Mouse (Mus musculus): ENCODE data around the gene Strn4.

Strn4 gene

DNA sequence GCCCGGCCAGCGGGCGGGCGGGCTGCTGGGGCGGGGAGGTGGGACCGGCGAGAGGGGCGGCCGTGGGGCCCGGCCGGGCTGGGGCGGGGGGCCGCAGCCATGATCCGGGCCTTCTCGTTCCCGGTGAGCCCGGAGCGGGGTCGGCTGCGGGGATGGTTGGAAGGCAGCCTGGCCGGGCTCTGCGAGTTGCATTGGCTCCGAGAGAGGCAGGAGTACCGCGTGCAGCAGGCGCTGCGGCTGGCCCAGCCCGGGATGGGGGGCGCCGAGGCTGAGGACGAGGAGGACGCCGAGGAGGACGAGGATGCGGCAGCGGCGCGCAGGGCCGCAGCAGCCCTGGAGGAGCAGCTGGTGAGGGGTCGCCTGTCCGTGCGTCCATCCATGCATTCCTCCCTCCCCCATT is 59.6 kb downstream of the Strn4 start:
- DNase-seq (ENCODE audit: low read depth in 1 of 2, low spot score in 2 of 2): no peak

DNA sequence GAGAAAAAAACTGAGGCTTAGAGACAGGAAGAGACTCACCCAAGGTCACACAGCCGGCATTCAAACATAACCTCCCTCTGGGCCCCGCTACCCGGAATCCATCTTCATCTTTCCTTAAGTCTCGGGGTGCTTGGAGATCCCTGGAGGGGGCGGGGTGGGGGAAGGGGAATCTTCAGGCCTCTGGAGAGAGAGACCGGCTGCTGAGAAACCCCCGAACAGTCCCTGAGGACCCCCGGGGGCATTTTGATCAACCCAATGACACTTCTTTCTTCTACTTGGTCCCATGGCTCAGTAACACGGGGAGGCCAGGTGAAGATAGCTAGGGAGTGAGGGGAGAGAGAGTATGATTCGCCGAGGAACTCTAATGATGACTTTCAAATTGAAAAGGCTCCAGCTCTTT is 60.3 kb downstream of the Strn4 start:
- DNase-seq (ENCODE audit: low read depth in 1 of 2, low spot score in 2 of 2): no peak

DNA sequence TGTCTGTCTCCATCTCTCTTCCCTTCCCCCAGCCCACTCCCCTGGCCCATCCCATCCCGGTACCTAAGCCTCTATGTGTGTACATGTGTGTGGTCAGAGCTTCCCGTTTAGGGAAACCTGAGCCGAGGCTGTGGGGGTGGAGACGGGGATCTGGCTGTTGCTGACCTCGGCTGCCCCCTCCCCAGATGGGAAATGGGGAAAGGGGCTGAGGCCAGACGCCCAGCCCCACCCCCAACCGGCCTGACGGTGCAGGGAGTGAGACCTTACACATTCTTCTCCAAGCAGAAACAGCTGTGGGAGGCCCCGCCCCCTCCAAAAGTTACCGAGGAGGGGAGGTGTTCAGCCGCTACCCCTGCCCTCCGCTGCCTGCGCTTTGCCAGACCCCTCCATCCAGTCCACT is 60.9 kb downstream of the Strn4 start:
- DNase-seq (ENCODE audit: low read depth in 1 of 2, low spot score in 2 of 2): no peak

DNA sequence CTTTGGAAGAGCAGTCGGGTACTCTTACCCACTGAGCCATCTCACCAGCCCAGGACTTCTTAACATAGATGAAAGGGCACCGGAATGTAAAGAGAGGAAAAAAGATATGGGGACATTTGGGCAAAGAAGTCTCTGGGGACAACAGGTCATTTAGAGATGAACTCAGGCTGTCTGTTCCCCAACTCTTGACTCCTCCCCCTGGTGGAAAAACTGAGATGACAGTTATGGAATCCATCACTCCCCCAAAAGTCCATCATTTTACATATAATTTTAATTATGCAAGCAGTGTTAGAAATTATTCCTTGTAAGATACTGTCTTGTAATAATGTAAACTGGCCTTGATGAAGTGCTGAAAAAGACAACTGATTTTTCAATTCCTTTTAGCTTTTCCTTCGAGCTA is 62.0 kb downstream of the Strn4 start:
- no peak for DNase-seq (ENCODE audit: low read depth in 1 of 2, low spot score in 2 of 2)

DNA sequence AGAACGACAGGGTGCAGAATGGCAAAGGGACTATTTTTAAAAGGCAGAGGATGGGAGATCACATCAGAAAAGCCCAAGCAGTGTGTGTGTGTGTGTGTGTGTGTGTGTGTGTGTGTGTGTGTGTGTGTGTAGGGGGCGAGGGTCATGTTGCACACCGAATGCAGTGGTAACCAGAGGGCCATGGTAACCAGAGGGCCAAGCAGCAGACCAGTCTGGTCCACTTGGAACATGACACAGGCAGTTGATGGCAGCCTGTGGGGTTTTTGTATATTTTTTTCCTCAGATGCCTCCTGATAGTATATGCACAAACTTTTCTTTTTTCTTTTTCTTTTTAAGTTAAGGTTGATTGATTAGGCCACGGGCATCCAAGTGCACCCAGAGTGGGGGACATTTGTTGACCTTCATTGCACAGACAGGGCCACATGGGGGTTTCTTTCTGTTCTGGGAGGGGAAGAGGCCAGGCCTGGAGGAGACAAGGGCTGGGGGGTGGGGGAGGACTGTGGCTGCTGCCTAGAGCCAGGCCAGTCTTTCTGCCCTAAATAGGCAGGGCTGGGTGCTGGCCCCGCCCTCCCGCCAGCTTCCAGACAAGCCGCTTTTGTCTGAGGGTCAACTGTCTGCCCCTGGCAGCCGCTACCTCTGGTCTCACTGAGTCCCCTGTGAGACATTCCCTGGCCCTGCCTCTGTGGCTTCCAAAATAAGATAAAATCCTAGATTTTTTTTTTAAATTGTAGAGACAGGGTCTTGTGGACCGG is 64.3 kb downstream of the Strn4 start:
- no peak for DNase-seq (ENCODE audit: low read depth in 1 of 2, low spot score in 2 of 2)

DNA sequence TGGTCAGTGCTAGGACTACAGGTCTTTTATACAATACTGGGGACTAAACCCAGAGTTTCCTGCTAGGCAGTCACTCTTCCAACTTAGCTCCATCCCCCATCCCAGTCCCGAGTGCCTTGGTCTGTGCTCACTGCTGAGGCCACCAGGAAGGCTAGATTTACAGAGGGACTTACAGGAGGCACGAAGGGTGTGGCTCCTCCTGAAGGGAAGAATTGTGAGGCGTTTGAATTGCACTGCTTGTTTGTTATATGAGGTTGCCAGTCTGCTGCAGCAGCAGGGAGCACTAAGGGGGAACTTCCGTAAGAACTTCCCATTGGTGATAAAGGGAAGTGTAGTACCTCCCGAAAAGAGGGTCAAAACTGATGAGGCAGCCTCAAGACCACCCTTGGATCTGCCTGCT is 64.9 kb downstream of the Strn4 start:
- DNase-seq (ENCODE audit: low read depth in 1 of 2, low spot score in 2 of 2): no peak

DNA sequence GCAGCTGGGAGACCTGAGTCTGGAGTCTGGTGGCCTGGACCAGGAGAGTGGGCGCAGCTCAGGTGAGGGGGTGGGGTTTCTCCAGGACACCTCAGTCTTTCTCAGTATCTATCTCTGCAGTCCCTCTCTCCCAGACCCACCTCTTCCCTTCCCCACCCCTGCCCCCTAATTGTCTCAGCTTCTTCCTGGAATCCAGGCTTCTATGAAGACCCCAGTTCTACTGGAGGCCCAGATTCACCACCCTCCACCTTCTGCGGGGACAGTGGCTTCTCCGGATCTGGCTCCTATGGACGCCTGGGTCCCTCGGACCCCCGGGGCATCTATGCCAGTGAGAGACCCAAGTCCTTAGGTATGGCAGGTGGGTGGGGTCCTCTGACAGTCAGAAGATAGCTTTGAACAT is 67.5 kb downstream of the Strn4 start:
- DNase-seq (ENCODE audit: low read depth in 1 of 2, low spot score in 2 of 2): no peak

DNA sequence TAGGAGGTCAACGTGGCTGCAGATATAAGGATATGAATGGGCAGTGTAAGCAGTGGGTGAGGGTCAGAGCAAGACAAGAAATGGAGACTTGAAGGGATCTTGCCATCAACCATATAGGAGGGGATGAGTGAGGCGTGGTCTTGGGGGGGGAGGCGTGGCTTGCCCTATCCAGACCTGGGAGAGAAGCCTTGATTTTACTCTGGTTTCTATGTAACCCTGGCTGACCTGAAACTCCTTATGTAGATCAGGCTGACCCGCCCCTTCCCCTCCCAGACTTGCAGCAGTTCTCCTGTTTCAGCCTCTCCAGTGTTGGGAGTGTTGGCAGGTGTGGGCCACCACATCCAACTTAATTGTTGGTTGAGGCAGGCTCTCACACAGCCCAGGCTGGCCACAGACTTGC is 68.6 kb downstream of the Strn4 start:
- DNase-seq (ENCODE audit: low read depth in 1 of 2, low spot score in 2 of 2): no peak

DNA sequence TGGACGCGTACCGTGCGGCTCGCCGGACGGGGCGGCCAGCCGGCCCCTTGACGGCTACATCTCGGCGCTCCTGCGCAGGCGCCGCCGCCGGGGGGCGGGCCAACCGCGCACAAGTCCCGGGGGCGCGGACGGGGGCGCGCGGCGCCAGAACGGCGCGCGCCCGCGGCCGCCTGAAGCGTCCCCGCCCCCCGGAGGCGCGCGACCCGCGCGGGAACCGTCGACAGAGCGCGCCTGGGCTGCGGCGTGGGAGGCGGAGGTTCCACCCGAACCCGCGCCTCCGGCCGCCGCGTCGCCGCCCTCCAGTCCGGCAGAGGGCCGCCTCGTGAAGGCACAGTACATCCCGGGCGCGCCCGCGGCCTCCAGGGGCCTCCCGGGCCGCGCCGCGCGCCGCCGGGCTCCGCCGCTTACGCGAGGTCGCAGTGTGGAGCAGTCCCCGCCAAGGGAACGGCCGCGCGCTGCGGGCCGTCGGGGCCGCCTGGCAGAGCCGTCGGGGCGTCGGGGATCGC is 69.6 kb downstream of the Strn4 start:
- no peak for DNase-seq (ENCODE audit: low read depth in 1 of 2, low spot score in 2 of 2)

DNA sequence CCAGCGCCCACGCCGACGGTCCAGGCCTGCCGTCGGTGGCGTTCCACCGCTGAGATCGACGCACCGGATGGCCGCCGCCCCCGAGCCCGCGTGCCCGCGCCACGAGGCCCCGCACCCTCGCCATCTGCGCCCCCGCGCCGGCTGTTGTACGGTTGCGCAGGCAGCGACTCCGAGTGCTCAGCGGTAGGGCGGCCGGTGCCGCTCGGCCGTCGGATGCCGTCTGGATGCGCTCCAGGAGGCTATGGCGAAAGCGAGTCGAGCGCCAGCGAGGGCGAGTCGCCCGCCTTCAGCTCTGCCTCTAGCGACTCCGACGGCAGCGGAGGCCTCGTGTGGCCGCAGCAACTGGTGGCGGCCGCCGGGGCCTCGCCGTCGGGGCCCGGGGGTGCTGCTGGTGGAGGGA is 70.2 kb downstream of the Strn4 start:
- DNase-seq (ENCODE audit: low read depth in 1 of 2, low spot score in 2 of 2): no peak
